Mouse (Mus musculus): ENCODE measurements around the gene Ppp1r36.

GRCm38 (mm10) chr12:76375506-76375905 is 41.8 kb upstream of the Ppp1r36 start:
- TF ChIP-seq CTCF (IDR thresholded peaks at IDR 0.05; ENCODE audit: control insufficient read depth, insufficient read depth, insufficient replicate concordance, low read depth, low read length) (no peak), POLR2A (IDR thresholded peaks at IDR 0.05; ENCODE audit: control insufficient read depth, low read depth, low read length) (no peak)
